13 mouse cellular contexts compared by ENCODE assay signal in genomic region chr4:138997121-138997520, GRCm38 (mm10). TPM values are rescaled to one million over a fixed set of nuclear protein-coding genes. Genes with fewer than 3 reads are reported as not detected.
DNase-seq lines count a peak whose midpoint lies in the region; TF ChIP-seq lines count a peak whose summit lies in the region.
"Had no signal": no experiment of that assay in that cellular context is flagged by ENCODE, and none has a peak within 500 bp of the region (broad histone marks: within the 10 kb centered on the region; RNA-seq: fewer than 3 reads in every experiment).

No protein-coding gene starts in this region.

- H3K79me2 ChIP-seq in CH12.LX (replicated peaks; ENCODE audit: control insufficient read depth, extremely low read depth, insufficient read depth, poor library complexity, severe bottlenecking): no peaks in the 10 kb centered on the region

- no peaks in the 10 kb centered on the region for H3K9me3 ChIP-seq in CH12.LX (replicated peaks; ENCODE audit: low read length)
- H3K9me3 ChIP-seq: embryonic facial prominence, embryonic 10.5 days; hindbrain, embryonic 10.5 days; limb, embryonic 13.5 days had no signal

- H3K4me1 ChIP-seq in CH12.LX (ENCODE audit: control insufficient read depth in 1 of 2, insufficient read depth in 2 of 2): peaks cover 0 to 3% of the 10 kb centered on the region in 2 experiments; a peak in 1 of 4 replicates
- H3K4me1 ChIP-seq: limb, embryonic 13.5 days had no signal

- TF ChIP-seq POLR2A in CH12.LX (IDR thresholded peaks at IDR 0.05; ENCODE audit: low read depth, low read length): no peak
- TF ChIP-seq POLR2A in brain, embryonic 14.5 days (IDR thresholded peaks at IDR 0.05; ENCODE audit: borderline replicate concordance, extremely low read depth, insufficient read depth, insufficient read length, poor library complexity, severe bottlenecking): no peak

- in situ Hi-C loops in CH12.LX (cut with MboI; ENCODE audit: low pct_ligation_motif_present, low pct_unique_long_range_greater_than_20kb, low sequenced_read_pairs): no loop called here

- intact Hi-C loops in left cerebral cortex, adult 2 months (cut with DNase I): loop anchor here (5.0 kb wide), 1 partner anchor 40 kb away; no protein-coding TSS in a partner anchor
- intact Hi-C loops in left cerebral cortex, postnatal 4 days (cut with DNase I): no loop called here

- H3K27ac ChIP-seq in left cerebral cortex, adult 2 months: no peak overlapping the region
- H3K27ac ChIP-seq in CH12.LX (ENCODE audit: insufficient read depth, low read depth): no peak overlapping the region
- H3K27ac ChIP-seq: embryonic facial prominence, embryonic 10.5 days; hindbrain, embryonic 10.5 days; limb, embryonic 13.5 days had no signal

- peak; percentile 32 for TF ChIP-seq CTCF in left cerebral cortex, adult 2 months (IDR thresholded peaks at IDR 0.05)
- TF ChIP-seq CTCF in CH12.LX (conservative IDR thresholded peaks at IDR 0.05 in 1 of 2, IDR thresholded peaks at IDR 0.05 in 1 of 2; ENCODE audit: low read depth in 2 of 2, low read length in 2 of 2): peak; percentile 14 to 48; a peak in 2 of 4 replicates
- peak; percentile 28; the same call in 1 of the 2 replicates for TF ChIP-seq CTCF in brain, embryonic 14.5 days (IDR thresholded peaks at IDR 0.05; ENCODE audit: borderline replicate concordance, extremely low read depth, insufficient read depth, insufficient read length)

- TF ChIP-seq RAD21 in CH12.LX (IDR thresholded peaks at IDR 0.05; ENCODE audit: low read depth, low read length): peak; percentile 22

- no peak overlapping the region for H3K4me2 ChIP-seq in CH12.LX (ENCODE audit: insufficient read depth, low read depth, poor library complexity, severe bottlenecking)
- H3K4me2 ChIP-seq: limb, embryonic 13.5 days had no signal

- no peak for DNase-seq in left cerebral cortex, adult 2 months (ENCODE audit: extremely low spot score in 1 of 2, low spot score in 2 of 2)
- no peak for DNase-seq in left cerebral cortex, postnatal 4 days
- peak; percentile 27 for DNase-seq in A20 (ENCODE audit: low read depth, low spot score)
- peak; percentile 12 for DNase-seq in CH12.LX (ENCODE audit: extremely low read depth)
- DNase-seq in brain, embryonic 14.5 days (ENCODE audit: low read depth): no peak
- no peak for DNase-seq in cerebellum, adult 11-12 months
- no peak for DNase-seq in right cerebral cortex, adult 18-20 months
- DNase-seq: adrenal gland, postnatal 36 days; cerebellum, adult 9-10 months had no signal

- H3K27me3 ChIP-seq in CH12.LX (replicated peaks): no peaks in the 10 kb centered on the region
- H3K27me3 ChIP-seq: limb, embryonic 13.5 days had no signal

- H3K9ac ChIP-seq in CH12.LX (ENCODE audit: insufficient read depth, low read depth): no peak overlapping the region
- H3K9ac ChIP-seq: limb, embryonic 13.5 days had no signal

- no peak for TF ChIP-seq EP300 in CH12.LX (IDR thresholded peaks at IDR 0.05; ENCODE audit: low read length)

- H3K36me3 ChIP-seq in CH12.LX (replicated peaks in 1 of 2; ENCODE audit: control insufficient read depth in 1 of 2, insufficient read depth in 1 of 2, low read length in 1 of 2): peaks cover 41 to 80% of the 10 kb centered on the region in 2 experiments
- H3K36me3 ChIP-seq: embryonic facial prominence, embryonic 10.5 days; hindbrain, embryonic 10.5 days; limb, embryonic 13.5 days had no signal

- dilution Hi-C loops in CH12.LX (cut with MboI; ENCODE audit: extremely low pct_ligation_motif_present, extremely low pct_unique_long_range_greater_than_20kb, low sequenced_read_pairs): no loop called here

- no peak overlapping the region for H3K4me3 ChIP-seq in left cerebral cortex, adult 2 months
- H3K4me3 ChIP-seq in CH12.LX (replicated peaks in 1 of 3; ENCODE audit: low read depth in 2 of 3, low read length in 2 of 3, poor library complexity in 1 of 3): no peak overlapping the region
- H3K4me3 ChIP-seq: embryonic facial prominence, embryonic 10.5 days; hindbrain, embryonic 10.5 days; limb, embryonic 13.5 days had no signal

TF ChIP-seq in CH12.LX, 34 proteins besides CTCF, POLR2A, EP300 and RAD21:
- TF ChIP-seq SMC3 (IDR thresholded peaks at IDR 0.05; ENCODE audit: low read depth, low read length) (0 out of 2 replicates have a peak, but pooled peaks have one; percentile 12), JUN (IDR thresholded peaks at IDR 0.05; ENCODE audit: insufficient read depth, low read depth, low read length) (no peak)

RNA-seq across cellular contexts. Expression of gene Tmco4, which starts 24.4 kb away (rescaled TPM):
- total RNA-seq in left cerebral cortex, adult 2 months (2021): 1 to 10 TPM; 2.0 to 3.7 TPM
- 1 to 10 TPM in 1 of 2 experiments, under 1 TPM in 1; 0.74 to 1.4 TPM for total RNA-seq in left cerebral cortex, postnatal 4 days (2021)
- total RNA-seq in CH12.LX (2012; rRNA removed) (22.2 and 23.2 TPM in 2 replicates), CH12.LX (2014; rRNA removed) (16.1 and 20.3 TPM in 2 replicates)
- 19.2 and 21.7 TPM in 2 replicates for polyA plus RNA-seq in CH12.LX (2012; ENCODE audit: insufficient read length, low read depth)
- polyA plus RNA-seq in brain, embryonic 14.5 days (2012; rRNA removed): 0.62 and 0.64 TPM in 2 replicates

RNA-seq across cellular contexts. Expression of gene Rnf186, which starts 30.2 kb away (rescaled TPM):
- not detected for total RNA-seq in left cerebral cortex, adult 2 months (2021)
- total RNA-seq in left cerebral cortex, postnatal 4 days (2021): not detected
- total RNA-seq in CH12.LX (2012; rRNA removed) (not detected in 2 replicates), CH12.LX (2014; rRNA removed) (not detected in 2 replicates)
- not detected in 2 replicates for polyA plus RNA-seq in CH12.LX (2012; ENCODE audit: insufficient read length, low read depth)
- not detected in 2 replicates for polyA plus RNA-seq in brain, embryonic 14.5 days (2012; rRNA removed)
- total RNA-seq: adrenal gland, postnatal 36 days; layer of hippocampus, postnatal 14 days had no signal
- polyA plus RNA-seq: embryonic facial prominence, embryonic 10.5 days; hindbrain, embryonic 10.5 days had no signal

Comparison
In these comparisons a context has a peak if more than half of its experiments do, and no peak if none do; other contexts are left out.
1. DNase-seq: peak in A20 (single experiment) and CH12.LX (single experiment); none in left cerebral cortex, adult 2 months (0 of 2), left cerebral cortex, postnatal 4 days (single experiment), brain, embryonic 14.5 days (single experiment), cerebellum, adult 11-12 months (single experiment) and right cerebral cortex, adult 18-20 months (single experiment).
2. Peak in every context shown above with its lines, with median percentiles within 50 percentile points of each other: CTCF ChIP-seq.